Mouse (Mus musculus) mesoderm, embryonic 11.5 days (tissue): ENCODE measurements at regions not wholly inside any gene's neighbourhood (a gene's known extent, or its start where the extent isn't known, plus 50 kb on each side); places are given as distances from the start of the nearest gene placed in this dataset.

ENCODE experiments used
- DNase-seq: peaks from one replicate; pipeline ENCODE4 v3.0.0-alpha.2; 2012; ENCODE audit warnings: low read depth, low spot score

DNA sequence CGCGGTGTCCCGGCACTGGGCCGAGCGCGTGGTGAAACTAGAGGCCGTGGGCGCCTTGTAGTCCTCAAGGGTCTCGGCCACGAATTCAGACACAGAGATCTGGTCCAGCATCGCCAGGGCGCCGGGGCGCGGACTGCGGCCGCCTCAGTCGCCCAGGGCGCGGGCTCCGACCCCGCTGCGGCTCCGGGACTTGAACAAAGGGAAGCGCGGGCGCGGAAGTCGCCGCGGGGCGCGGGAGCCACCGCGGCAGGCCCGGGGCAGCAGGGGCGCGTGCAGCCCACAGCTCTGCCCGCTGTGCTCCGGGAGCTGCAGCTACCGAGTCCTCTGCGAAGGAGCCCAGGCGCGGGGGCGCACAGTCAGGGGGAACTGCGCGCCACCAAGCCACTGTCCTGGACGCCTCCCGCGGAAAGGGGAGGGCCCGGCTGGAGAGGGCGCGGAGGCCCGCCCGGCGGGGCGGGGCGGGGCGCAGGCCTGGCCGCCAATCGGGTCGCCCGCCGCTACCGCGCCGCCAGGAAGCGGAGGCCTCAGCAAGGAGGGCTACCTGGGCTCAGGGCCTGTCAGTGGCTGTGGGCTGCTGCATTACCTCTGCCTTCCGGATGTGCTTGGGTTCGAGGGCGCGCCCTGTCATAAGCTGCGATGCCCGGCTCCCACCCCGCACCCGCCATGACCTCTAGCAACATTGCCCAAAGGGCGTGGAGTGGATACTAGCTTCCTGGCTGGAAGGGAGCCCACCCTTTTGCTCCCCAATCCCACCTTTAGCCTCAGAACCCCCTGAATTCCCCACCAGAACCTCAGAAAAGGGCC, 155.2 kb upstream of the 9030624G23Rik start:
- DNase-seq: peak; percentile 1
